Mouse (Mus musculus) gonadal fat pad, adult 2 months (tissue): ENCODE measurements around the gene Dstn. TPM values are rescaled to one million over a fixed set of nuclear protein-coding genes. Genes with fewer than 3 reads are reported as not detected.

ENCODE experiments used
- DNase-seq: peaks from one replicate; pipeline ENCODE4 v3.0.0-alpha.2; 2012; ENCODE audit warnings: low read depth
- polyA plus RNA-seq: library from polyadenylated mRNA; depleted of rRNA; stranded (reverse); fragments of >200 nt; gene quantifications from 2 replicates; pipeline ENCODE4 v1.2.3, GENCODE M21; 2012

Gene Dstn
- polyA plus RNA-seq, 1 experiment, result 64.9 TPM

GRCm38 (mm10) chr2:143953944-143954343 is 38.8 kb downstream of the Dstn start:
- no peak for DNase-seq

GRCm38 (mm10) chr2:143955004-143955403 is 39.9 kb downstream of the Dstn start:
- DNase-seq, result no peak

- no peak for DNase-seq
These were observed 40.6 kb downstream of the Dstn start for GRCm38 (mm10) chr2:143955746-143956145.

GRCm38 (mm10) chr2:143962192-143962591 is 47.1 kb downstream of the Dstn start:
- no peak for DNase-seq

GRCm38 (mm10) chr2:143963318-143963717 is 48.2 kb downstream of the Dstn start:
- no peak for DNase-seq

GRCm38 (mm10) chr2:143969260-143969659 is 54.1 kb downstream of the Dstn start:
- DNase-seq, result no peak

GRCm38 (mm10) chr2:143970841-143971240 is 55.7 kb downstream of the Dstn start:
- no peak for DNase-seq

- no peak for DNase-seq
These were observed 56.8 kb downstream of the Dstn start for GRCm38 (mm10) chr2:143971887-143972286.

- no peak for DNase-seq
These were observed 58.0 kb downstream of the Dstn start for GRCm38 (mm10) chr2:143973161-143973560.

GRCm38 (mm10) chr2:143975146-143975649 is 60.1 kb downstream of the Dstn start:
- no peak for DNase-seq

- no peak for DNase-seq
These were observed 63.5 kb downstream of the Dstn start for GRCm38 (mm10) chr2:143978444-143979147.

- no peak for DNase-seq
These were observed 65.8 kb downstream of the Dstn start for GRCm38 (mm10) chr2:143980781-143981398.

GRCm38 (mm10) chr2:143982152-143982551 is 67.0 kb downstream of the Dstn start:
- no peak for DNase-seq

GRCm38 (mm10) chr2:143982901-143983300 is 67.8 kb downstream of the Dstn start:
- peak; percentile 37 for DNase-seq

GRCm38 (mm10) chr2:143983482-143983881 is 68.4 kb downstream of the Dstn start:
- DNase-seq, result no peak

- DNase-seq, result no peak
These were observed 72.4 kb downstream of the Dstn start for GRCm38 (mm10) chr2:143987485-143987884.

- no peak for DNase-seq
These were observed 72.9 kb downstream of the Dstn start for GRCm38 (mm10) chr2:143988016-143988415.

- DNase-seq, result no peak
These were observed 75.9 kb downstream of the Dstn start for GRCm38 (mm10) chr2:143990997-143991396.

- no peak for DNase-seq
These were observed 77.0 kb downstream of the Dstn start for GRCm38 (mm10) chr2:143991964-143992672.
